Mouse (Mus musculus) T-helper 1 cell (primary cell): ENCODE data around the gene Atp5g2.
"Not testable (repeated sequence)": the region's sequence is repeated elsewhere in the genome, so short reads cannot be mapped to it uniquely, and the experiment has no call there.

Source experiments
- in situ Hi-C: fragments of 300-600 bp; cut with MboI, MseI; formaldehyde crosslinking; loops from one replicate; pipeline ENCODE4 v1.15.1; 2025; ENCODE audit warnings: high pct_unique_total_duplicates

Gene Atp5g2

GRCm38 (mm10) chr15:102669571-102669970, 2.6 kb downstream of the Atp5g2 start:
- in situ Hi-C loops, result loop anchor here (5.0 to 10.0 kb wide), 2 partner anchors 42 to 215 kb away; partner anchors contain the start of genes Atf7, Gm28047 and Prr13

- in situ Hi-C loops, result loop anchor here (5.0 to 10.0 kb wide), 2 partner anchors 38 to 211 kb away; partner anchors contain the start of genes Atf7, Gm28047 and Prr13
Measured at GRCm38 (mm10) chr15:102665494-102665893, 6.7 kb downstream of the Atp5g2 start.

- in situ Hi-C loops, result loop anchor here (10.0 kb wide), 1 partner anchor 209 kb away; the partner anchor contains the start of gene Prr13
Measured at GRCm38 (mm10) chr15:102663825-102664224, 8.3 kb downstream of the Atp5g2 start.

- in situ Hi-C loops, result loop anchor here (10.0 kb wide), 1 partner anchor 208 kb away; the partner anchor contains the start of gene Prr13
Measured at GRCm38 (mm10) chr15:102662601-102663000, 9.6 kb downstream of the Atp5g2 start.

GRCm38 (mm10) chr15:102657926-102658381, 14.2 kb downstream of the Atp5g2 start:
- in situ Hi-C loops, result no loop called here

DNA sequence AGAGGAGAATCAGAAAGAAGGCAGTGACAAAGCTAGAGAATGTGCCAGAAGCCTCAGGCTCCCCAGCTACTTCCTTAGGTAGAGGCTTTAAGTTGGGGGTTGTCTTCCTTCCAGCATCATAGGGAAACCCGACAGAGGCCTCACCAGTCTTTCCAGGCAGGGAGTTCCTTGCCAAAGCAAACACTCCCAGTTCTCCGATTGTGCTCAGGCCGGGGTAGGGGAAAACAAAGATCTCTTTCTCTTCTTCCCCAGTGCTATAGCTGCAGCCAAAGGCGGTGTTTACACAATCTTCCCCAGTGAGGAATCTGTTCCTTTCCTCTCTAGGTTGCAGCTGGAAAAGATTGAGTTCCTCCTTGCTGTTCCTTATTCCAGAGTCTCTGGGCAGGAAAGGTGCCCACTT, 15.5 kb downstream of the Atp5g2 start:
- in situ Hi-C loops, result no loop called here

DNA sequence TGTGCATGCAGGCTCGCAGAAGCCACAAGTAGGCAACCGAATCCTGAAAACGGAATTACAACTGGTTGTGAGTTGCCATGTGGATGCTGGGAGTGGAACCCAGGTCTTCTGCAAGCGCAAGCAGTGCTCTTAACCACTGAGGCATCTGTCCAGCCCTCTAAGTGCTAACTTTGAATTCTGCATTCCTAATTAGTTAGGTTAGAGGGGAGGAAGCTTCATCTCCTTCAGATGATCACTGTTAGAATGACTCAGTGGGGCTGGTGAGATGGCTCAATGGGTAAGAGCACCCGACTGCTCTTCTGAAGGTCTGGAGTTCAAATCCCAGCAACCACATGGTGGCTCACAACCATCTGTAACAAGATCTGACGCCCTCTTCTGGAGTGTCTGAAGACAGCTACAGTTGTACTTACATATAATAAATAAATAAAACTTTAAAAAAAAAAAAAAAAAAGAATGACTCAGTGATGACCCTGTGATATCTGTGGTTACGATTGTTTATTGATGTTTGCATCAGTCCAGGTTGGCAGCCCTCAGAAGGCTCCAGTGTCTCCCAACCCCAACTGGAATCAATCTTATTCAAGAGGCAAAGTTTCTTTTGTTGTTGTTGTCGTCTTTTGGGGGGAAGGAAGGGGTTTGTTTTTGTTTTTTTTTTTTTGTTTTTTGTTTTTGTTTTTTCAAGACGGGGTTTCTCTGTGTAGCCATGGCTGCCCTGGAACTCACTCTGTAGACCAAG, 20.1 kb downstream of the Atp5g2 start:
- in situ Hi-C loops, result not testable (repeated sequence)

DNA sequence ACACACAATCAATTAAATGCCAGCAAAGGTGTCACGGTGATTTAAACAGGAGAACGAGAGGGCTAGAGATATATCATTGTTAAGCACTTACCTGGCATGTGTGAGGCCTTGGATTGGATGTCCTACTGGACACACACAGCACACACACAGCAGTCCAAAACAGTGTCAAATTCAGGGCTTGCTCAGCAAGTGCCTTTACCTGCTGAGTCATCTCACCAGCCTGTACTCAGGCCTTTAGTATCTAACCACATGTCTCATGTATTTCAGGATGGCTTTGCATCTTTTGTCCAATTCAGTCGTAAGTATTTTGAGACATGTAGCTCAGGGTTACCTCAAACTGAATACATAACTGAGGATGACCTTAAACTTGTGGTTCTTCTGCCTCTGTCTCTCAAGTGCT, 21.0 kb downstream of the Atp5g2 start:
- in situ Hi-C loops, result no loop called here

DNA sequence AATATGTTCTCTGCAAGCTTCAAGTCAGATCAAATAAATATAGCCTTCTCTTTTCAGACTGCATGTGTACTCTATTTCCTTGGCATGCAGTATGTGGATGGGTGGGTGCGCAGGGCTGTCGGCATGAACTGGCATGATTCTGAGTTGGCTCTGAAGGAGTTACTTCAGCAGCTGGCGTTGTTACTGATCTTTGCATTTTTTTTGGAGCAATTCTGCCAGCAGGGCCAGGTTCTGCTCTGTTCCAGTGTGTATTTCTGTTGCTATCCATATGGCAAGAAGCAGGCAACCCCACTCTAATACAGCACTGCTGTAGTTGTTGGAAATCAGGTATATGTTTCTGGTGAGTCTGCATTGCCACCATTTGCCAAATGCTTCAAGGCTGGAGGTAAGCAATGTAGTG, 36.3 kb downstream of the Atp5g2 start:
- in situ Hi-C loops, result no loop called here

DNA sequence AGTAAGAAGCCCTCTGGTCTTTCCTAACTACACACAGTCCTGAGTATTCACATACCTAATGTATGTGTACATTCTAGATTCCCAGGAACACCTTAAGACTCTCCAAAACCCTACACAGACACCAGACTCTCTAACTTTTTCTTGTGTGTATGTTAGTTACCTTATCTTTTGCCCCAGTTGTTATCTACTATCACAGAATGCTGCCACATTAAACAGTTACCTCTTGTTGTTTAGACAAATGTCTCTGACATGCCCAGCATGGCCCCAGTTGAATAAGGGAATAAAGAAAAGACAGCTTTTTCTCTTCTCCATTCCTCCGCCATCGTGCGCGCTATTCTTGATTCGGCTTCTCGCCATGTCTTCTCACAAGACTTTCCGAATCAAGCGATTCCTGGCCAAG, 37.5 kb downstream of the Atp5g2 start:
- in situ Hi-C loops, result no loop called here

DNA sequence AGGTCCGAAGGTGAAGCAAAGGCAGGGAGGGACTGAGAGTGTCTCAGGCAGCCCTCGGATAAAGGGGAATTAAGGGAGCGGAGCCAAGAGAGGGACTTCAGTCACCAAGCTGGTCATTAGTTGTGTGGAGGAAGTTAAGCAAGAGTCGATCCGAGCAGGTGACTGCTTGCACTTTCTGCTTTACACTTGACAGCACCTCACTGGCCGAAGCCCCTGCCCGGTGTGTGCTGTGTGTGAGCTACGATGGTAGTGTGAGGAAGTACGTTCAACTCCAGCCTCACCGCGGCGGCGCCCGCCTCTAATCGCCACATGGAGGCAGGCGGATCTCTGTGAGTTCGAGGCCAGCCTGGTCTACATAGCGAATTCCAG, 46.5 kb downstream of the Atp5g2 start:
- in situ Hi-C loops, result loop anchor here (5.0 kb wide), 2 partner anchors 42 to 63 kb away; no protein-coding TSS in a partner anchor

DNA sequence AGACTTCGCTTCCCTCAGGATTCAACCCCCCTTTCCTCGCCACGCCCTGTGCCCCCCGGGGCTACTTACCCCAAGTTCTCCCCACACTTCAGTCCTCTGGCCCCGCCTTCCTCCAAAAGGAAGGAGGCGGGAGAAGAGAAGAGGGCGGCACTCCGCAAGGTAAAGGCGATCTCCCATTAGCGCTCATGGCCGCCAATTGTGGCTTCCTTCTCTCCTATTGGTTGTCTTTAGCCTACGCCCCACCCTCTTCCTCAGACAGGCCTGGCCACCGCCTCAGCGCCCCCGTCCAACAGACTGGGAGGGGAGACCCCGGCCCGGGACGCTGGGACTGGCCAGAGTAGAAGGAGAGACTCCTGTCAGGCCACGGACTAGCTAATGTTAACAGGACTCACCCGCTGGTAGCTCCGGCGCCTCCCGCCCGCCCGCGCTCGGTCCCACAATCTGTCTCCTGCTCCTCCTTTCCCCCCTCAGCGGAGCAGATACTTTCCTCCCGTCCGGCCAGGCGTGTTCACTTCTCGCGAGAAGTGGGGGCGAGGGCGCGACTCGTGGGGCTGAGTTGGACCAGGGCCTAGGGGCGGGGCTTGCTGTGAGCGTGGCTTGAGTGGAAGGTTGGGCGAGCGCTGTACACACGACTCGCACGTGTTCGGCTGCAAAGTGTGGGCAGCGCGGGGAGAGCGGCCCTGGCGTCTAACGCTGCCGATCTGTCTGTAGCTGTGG, 47.0 kb downstream of the Atp5g2 start, which contains the start of the genes Gm28047 and Atf7:
TSS of gene Gm28047 (minus strand) at position 98 of the 717 bp plus-strand sequence.
TSS of gene Atf7 (minus strand) at position 495 of the 717 bp plus-strand sequence.
- in situ Hi-C loops, result loop anchor here (5.0 kb wide), 2 partner anchors 42 to 63 kb away; no protein-coding TSS in a partner anchor

DNA sequence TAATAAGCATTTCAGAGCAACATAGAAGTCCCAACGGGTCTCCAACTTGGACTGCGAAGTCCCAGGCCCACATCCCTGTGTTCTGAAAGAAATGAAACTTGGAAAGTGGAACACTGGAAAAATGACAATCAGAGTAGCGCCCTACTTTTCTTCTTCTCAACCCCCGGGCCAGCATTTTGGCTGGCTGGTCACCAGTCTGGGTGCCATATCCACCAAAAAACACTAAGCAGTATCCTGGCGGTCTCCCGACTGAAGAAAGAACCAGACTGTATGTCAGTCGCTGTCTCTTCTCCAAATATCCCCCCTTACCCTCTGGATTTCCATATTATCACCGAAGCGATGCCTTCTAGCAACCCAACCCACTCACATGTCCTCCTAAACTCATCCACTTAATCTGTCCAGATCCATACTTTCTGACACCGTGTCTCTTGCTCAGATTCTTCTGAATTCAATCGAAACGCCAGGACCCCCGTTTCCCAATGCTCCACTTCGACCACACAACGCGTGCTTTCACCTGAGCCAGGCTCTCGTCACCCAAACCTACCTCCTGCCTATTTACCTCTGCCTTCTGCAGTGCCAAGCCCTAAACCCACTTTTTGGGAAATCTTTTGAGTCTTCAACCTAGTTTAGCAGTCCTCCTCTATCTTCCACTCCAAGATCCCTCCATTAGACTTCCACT, 47.7 kb downstream of the Atp5g2 start:
- in situ Hi-C loops, result no loop called here

DNA sequence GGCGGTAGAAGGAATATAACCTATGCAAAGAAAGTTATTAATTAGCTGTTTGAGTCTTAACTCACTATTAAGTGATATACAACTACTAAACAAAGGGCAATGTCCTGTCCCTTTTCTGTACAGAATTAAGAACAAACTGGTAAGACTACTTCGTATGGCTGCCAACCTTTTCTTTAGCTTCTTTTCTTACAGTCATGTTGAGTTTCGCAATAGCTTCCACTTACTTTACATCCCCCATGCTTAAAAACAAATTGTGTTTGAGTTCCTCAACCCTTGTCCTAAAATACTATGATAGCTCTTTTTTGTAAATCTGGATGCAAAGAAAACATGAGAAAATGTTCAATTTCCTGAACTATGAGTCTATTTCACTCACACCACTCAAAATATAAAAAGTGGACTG, 49.0 kb downstream of the Atp5g2 start:
- in situ Hi-C loops, result no loop called here

DNA sequence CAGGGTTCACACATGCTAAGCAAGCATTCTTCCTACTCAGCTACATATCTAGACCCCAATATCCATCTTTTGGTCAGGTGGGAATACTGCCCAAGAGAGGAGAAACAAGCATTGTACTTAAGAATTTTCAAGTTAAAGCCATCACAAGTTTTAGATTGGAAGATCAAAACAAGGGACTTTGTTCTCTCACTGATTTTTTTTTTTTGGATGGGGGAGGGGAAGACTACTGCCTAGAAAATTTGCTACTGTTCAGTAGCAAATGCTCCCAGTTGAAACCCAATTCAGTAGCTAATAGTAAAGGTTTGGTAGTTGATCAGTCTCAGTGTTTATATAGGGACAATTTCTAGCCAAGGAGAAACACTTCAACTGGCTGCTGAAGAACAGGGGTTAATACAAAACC, 49.6 kb downstream of the Atp5g2 start:
- in situ Hi-C loops, result no loop called here

- in situ Hi-C loops, result no loop called here
Measured at GRCm38 (mm10) chr15:102620765-102621164, 51.4 kb downstream of the Atp5g2 start.

DNA sequence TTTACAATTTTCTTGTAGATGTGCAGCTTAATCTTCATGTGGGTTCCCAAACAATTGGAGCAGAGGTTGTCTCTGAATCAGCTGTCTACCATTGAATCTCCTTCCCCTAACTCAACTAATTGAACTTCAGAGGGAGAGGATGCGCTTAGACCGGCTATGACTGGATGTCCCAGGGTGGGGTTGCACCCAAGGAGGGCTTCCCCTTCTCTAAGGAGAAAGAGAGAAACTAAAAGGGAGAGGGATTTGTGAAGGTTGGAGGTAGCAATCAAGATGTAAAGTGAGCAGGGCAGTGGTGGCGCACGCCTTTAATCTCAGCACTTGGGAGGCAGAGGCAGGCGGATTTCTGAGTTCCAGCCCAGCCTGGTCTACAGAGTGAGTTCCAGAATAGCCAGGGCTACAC, 52.7 kb downstream of the Atp5g2 start:
- in situ Hi-C loops, result no loop called here

- in situ Hi-C loops, result no loop called here
Measured at GRCm38 (mm10) chr15:102617654-102618053, 54.5 kb downstream of the Atp5g2 start.

GRCm38 (mm10) chr15:102616174-102616573, 56.0 kb downstream of the Atp5g2 start:
- in situ Hi-C loops, result no loop called here

GRCm38 (mm10) chr15:102614224-102614623, 57.9 kb downstream of the Atp5g2 start:
- in situ Hi-C loops, result no loop called here

DNA sequence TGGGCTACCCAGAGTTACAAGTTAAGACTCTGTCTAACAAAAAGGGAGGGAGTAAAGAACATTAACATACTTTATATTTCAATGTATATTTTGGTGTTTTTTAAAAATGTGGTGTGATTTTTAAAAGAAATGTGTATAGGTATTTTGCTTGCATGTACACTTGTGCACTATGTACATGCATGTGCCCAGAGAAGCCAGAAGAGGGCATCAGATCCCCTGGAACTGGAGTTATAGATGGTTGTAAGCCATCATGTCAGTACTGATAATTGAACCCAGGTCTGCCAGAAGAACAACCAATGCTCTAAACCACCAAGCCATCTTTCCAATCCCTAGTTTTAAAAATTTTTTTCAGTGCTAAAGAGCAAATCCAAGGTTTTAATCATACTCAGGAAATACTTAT, 59.2 kb downstream of the Atp5g2 start:
- in situ Hi-C loops, result no loop called here
